Mouse (Mus musculus): ENCODE data around the gene Rbm6. TPM values are rescaled to one million over a fixed set of nuclear protein-coding genes. Genes with fewer than 3 reads are reported as not detected.

Rbm6 gene
- total and polyA plus RNA-seq, 3 experiments: 55.7 to 521 (median 55.8) TPM

Other genes starting within 250 kb of the Rbm6 start
- gene Gnai2, start 237.9 kb downstream of the Rbm6 start, total RNA-seq (2012; rRNA removed): 129 and 131 TPM in 2 replicates
- 100 to 1,000 TPM; 137 to 335 TPM for gene Gnai2, start 237.9 kb downstream of the Rbm6 start, polyA plus RNA-seq (2012; ENCODE audit: insufficient read depth in 1 of 2, insufficient read length in 2 of 2, low read depth in 1 of 2, low replicate concordance in 2 of 2, missing spikeins in 1 of 2)
- not detected in 2 replicates for gene Slc38a3, start 203.7 kb downstream of the Rbm6 start, total RNA-seq (2012; rRNA removed)
- not detected for gene Slc38a3, start 203.7 kb downstream of the Rbm6 start, polyA plus RNA-seq (2012; ENCODE audit: insufficient read depth in 1 of 2, insufficient read length in 2 of 2, low read depth in 1 of 2, low replicate concordance in 2 of 2, missing spikeins in 1 of 2)
- 0.27 TPM in 1 of 2 replicates, not detected in the other for gene Gnat1, start 193.5 kb downstream of the Rbm6 start, total RNA-seq (2012; rRNA removed)
- gene Gnat1, start 193.5 kb downstream of the Rbm6 start, polyA plus RNA-seq (2012; ENCODE audit: insufficient read depth in 1 of 2, insufficient read length in 2 of 2, low read depth in 1 of 2, low replicate concordance in 2 of 2, missing spikeins in 1 of 2): 100 to 1,000 TPM in 1 of 2 experiments, not detected in 1; 326 TPM
- not detected in 2 replicates for gene Sema3f, start 162.8 kb downstream of the Rbm6 start, total RNA-seq (2012; rRNA removed)
- gene Sema3f, start 162.8 kb downstream of the Rbm6 start, polyA plus RNA-seq (2012; ENCODE audit: insufficient read depth in 1 of 2, insufficient read length in 2 of 2, low read depth in 1 of 2, low replicate concordance in 2 of 2, missing spikeins in 1 of 2): not detected
- 80.2 and 87.6 TPM in 2 replicates for gene Rbm5, start 102.2 kb downstream of the Rbm6 start, total RNA-seq (2012; rRNA removed)
- gene Rbm5, start 102.2 kb downstream of the Rbm6 start, polyA plus RNA-seq (2012; ENCODE audit: insufficient read depth in 1 of 2, insufficient read length in 2 of 2, low read depth in 1 of 2, low replicate concordance in 2 of 2, missing spikeins in 1 of 2): 100 to 1,000 TPM; 125 to 143 TPM
- 10.1 and 11.5 TPM in 2 replicates for gene Mon1a, start 14.9 kb upstream of the Rbm6 start, total RNA-seq (2012; rRNA removed)
- gene Mon1a, start 14.9 kb upstream of the Rbm6 start, polyA plus RNA-seq (2012; ENCODE audit: insufficient read depth in 1 of 2, insufficient read length in 2 of 2, low read depth in 1 of 2, low replicate concordance in 2 of 2, missing spikeins in 1 of 2): 10 to 100 TPM in 1 of 2 experiments, not detected in 1; 13.5 TPM
- 136 and 149 TPM in 2 replicates for gene Mst1r, start 33.6 kb upstream of the Rbm6 start, total RNA-seq (2012; rRNA removed)
- gene Mst1r, start 33.6 kb upstream of the Rbm6 start, polyA plus RNA-seq (2012; ENCODE audit: insufficient read depth in 1 of 2, insufficient read length in 2 of 2, low read depth in 1 of 2, low replicate concordance in 2 of 2, missing spikeins in 1 of 2): 100 to 1,000 TPM in 1 of 2 experiments, not detected in 1; 133 TPM
- gene Actl11, start 55.2 kb upstream of the Rbm6 start, total RNA-seq (2012; rRNA removed): not detected in 2 replicates
- gene Actl11, start 55.2 kb upstream of the Rbm6 start, polyA plus RNA-seq (2012; ENCODE audit: insufficient read depth in 1 of 2, insufficient read length in 2 of 2, low read depth in 1 of 2, low replicate concordance in 2 of 2, missing spikeins in 1 of 2): not detected
- gene Camkv, start 62.4 kb upstream of the Rbm6 start, total RNA-seq (2012; rRNA removed): 0.08 and 0.39 TPM in 2 replicates
- gene Camkv, start 62.4 kb upstream of the Rbm6 start, polyA plus RNA-seq (2012; ENCODE audit: insufficient read depth in 1 of 2, insufficient read length in 2 of 2, low read depth in 1 of 2, low replicate concordance in 2 of 2, missing spikeins in 1 of 2): under 1 TPM in 1 of 2 experiments, not detected in 1; 0.14 TPM
- 37.3 and 43.6 TPM in 2 replicates for gene Traip, start 76.9 kb upstream of the Rbm6 start, total RNA-seq (2012; rRNA removed)
- gene Traip, start 76.9 kb upstream of the Rbm6 start, polyA plus RNA-seq (2012; ENCODE audit: insufficient read depth in 1 of 2, insufficient read length in 2 of 2, low read depth in 1 of 2, low replicate concordance in 2 of 2, missing spikeins in 1 of 2): 10 to 100 TPM in 1 of 2 experiments, not detected in 1; 65.2 TPM
- 15.8 and 18.1 TPM in 2 replicates for gene Uba7, start 102.3 kb upstream of the Rbm6 start, total RNA-seq (2012; rRNA removed)
- 10 to 100 TPM in 1 of 2 experiments, not detected in 1; 44.1 TPM for gene Uba7, start 102.3 kb upstream of the Rbm6 start, polyA plus RNA-seq (2012; ENCODE audit: insufficient read depth in 1 of 2, insufficient read length in 2 of 2, low read depth in 1 of 2, low replicate concordance in 2 of 2, missing spikeins in 1 of 2)
- gene Gm20661, start 109.8 kb upstream of the Rbm6 start, total RNA-seq (2012; rRNA removed): 0.26 and 0.35 TPM in 2 replicates
- gene Gm20661, start 109.8 kb upstream of the Rbm6 start, polyA plus RNA-seq (2012; ENCODE audit: insufficient read depth in 1 of 2, insufficient read length in 2 of 2, low read depth in 1 of 2, low replicate concordance in 2 of 2, missing spikeins in 1 of 2): under 1 TPM in 1 of 2 experiments, not detected in 1; 0.85 TPM
- gene Inka1, start 112.6 kb upstream of the Rbm6 start, total RNA-seq (2012; rRNA removed): 54.1 and 65.3 TPM in 2 replicates
- 10 to 100 TPM in 1 of 2 experiments, not detected in 1; 60.7 TPM for gene Inka1, start 112.6 kb upstream of the Rbm6 start, polyA plus RNA-seq (2012; ENCODE audit: insufficient read depth in 1 of 2, insufficient read length in 2 of 2, low read depth in 1 of 2, low replicate concordance in 2 of 2, missing spikeins in 1 of 2)
- 0.65 and 1.5 TPM in 2 replicates for gene Cdhr4, start 119.3 kb upstream of the Rbm6 start, total RNA-seq (2012; rRNA removed)
- 1 to 10 TPM in 1 of 2 experiments, not detected in 1; 4.4 TPM for gene Cdhr4, start 119.3 kb upstream of the Rbm6 start, polyA plus RNA-seq (2012; ENCODE audit: insufficient read depth in 1 of 2, insufficient read length in 2 of 2, low read depth in 1 of 2, low replicate concordance in 2 of 2, missing spikeins in 1 of 2)
- gene Gm20662, start 123.1 kb upstream of the Rbm6 start, total RNA-seq (2012; rRNA removed): 0.62 and 0.73 TPM in 2 replicates
- gene Gm20662, start 123.1 kb upstream of the Rbm6 start, polyA plus RNA-seq (2012; ENCODE audit: insufficient read depth in 1 of 2, insufficient read length in 2 of 2, low read depth in 1 of 2, low replicate concordance in 2 of 2, missing spikeins in 1 of 2): 1 to 10 TPM in 1 of 2 experiments, not detected in 1; 1.2 TPM
- 35.5 and 37.2 TPM in 2 replicates for gene Ip6k1, start 129.3 kb upstream of the Rbm6 start, total RNA-seq (2012; rRNA removed)
- 10 to 100 TPM; 31.8 to 59.1 TPM for gene Ip6k1, start 129.3 kb upstream of the Rbm6 start, polyA plus RNA-seq (2012; ENCODE audit: insufficient read depth in 1 of 2, insufficient read length in 2 of 2, low read depth in 1 of 2, low replicate concordance in 2 of 2, missing spikeins in 1 of 2)
- gene Gmppb, start 176.0 kb upstream of the Rbm6 start, total RNA-seq (2012; rRNA removed): 38.1 and 50.4 TPM in 2 replicates
- gene Gmppb, start 176.0 kb upstream of the Rbm6 start, polyA plus RNA-seq (2012; ENCODE audit: insufficient read depth in 1 of 2, insufficient read length in 2 of 2, low read depth in 1 of 2, low replicate concordance in 2 of 2, missing spikeins in 1 of 2): 10 to 100 TPM in 1 of 2 experiments, not detected in 1; 26.2 TPM
- 1.2 and 2.2 TPM in 2 replicates for gene Amigo3, start 179.9 kb upstream of the Rbm6 start, total RNA-seq (2012; rRNA removed)
- 1 to 10 TPM in 1 of 2 experiments, not detected in 1; 3.4 TPM for gene Amigo3, start 179.9 kb upstream of the Rbm6 start, polyA plus RNA-seq (2012; ENCODE audit: insufficient read depth in 1 of 2, insufficient read length in 2 of 2, low read depth in 1 of 2, low replicate concordance in 2 of 2, missing spikeins in 1 of 2)
- 1.6 and 4.6 TPM in 2 replicates for gene Mst1, start 207.2 kb upstream of the Rbm6 start, total RNA-seq (2012; rRNA removed)
- 1 to 10 TPM in 1 of 2 experiments, not detected in 1; 10.0 TPM for gene Mst1, start 207.2 kb upstream of the Rbm6 start, polyA plus RNA-seq (2012; ENCODE audit: insufficient read depth in 1 of 2, insufficient read length in 2 of 2, low read depth in 1 of 2, low replicate concordance in 2 of 2, missing spikeins in 1 of 2)
- gene Rnf123, start 210.1 kb upstream of the Rbm6 start, total RNA-seq (2012; rRNA removed): 24.9 and 28.5 TPM in 2 replicates
- gene Rnf123, start 210.1 kb upstream of the Rbm6 start, polyA plus RNA-seq (2012; ENCODE audit: insufficient read depth in 1 of 2, insufficient read length in 2 of 2, low read depth in 1 of 2, low replicate concordance in 2 of 2, missing spikeins in 1 of 2): 10 to 100 TPM in 1 of 2 experiments, not detected in 1; 74.8 TPM
- gene Apeh, start 221.4 kb upstream of the Rbm6 start, total RNA-seq (2012; rRNA removed): 57.5 and 76.1 TPM in 2 replicates
- 10 to 100 TPM in 1 of 2 experiments, not detected in 1; 69.0 TPM for gene Apeh, start 221.4 kb upstream of the Rbm6 start, polyA plus RNA-seq (2012; ENCODE audit: insufficient read depth in 1 of 2, insufficient read length in 2 of 2, low read depth in 1 of 2, low replicate concordance in 2 of 2, missing spikeins in 1 of 2)

All from MEL (cell line).